Mouse (Mus musculus): ENCODE measurements around the gene Hspe1. TPM values are rescaled to one million over a fixed set of nuclear protein-coding genes. Genes with fewer than 3 reads are reported as not detected.
A peak's percentile ranks its signal among the peaks of the same experiment; 100 is the strongest.
"Not testable (repeated sequence)": the region's sequence is repeated elsewhere in the genome, so short reads cannot be mapped to it uniquely, and the experiment has no call there.

Hspe1 gene
- polyA plus RNA-seq, 1 experiment, result 11.1 TPM

DNA sequence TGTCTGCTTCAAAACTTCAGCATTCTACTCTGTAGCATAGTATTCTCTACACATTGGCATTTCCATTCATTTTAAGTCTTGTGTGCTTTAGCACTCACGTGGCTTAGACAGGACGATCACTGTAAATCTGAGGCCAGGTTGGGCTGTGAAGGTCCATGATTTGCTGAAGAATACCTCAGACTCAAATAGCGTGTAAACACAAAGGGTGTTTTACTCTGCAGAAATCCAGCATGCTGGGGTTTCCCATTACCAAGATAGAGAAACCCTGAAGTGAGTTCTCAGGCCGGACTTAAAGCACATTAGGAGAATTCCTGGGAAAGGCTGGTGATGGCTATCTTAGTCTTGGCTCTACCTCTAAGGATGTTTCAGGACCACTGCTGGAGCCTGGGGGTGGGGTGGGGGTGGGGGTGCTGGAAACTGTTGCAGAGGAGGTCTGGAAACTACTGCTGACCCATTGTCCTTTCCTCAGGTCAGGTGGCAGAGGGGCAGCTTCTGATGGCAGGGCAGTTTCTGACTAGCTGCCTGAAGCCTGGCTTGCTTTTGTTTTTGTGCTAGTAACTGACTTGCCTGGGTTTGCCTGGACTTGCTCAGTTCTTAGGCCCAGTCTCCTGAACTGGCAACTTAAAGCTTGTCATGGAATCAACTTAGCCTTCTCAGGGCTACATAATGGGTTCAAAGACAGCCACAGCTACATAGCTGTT lies 21.3 kb downstream of the Hspe1 start:
- no peak overlapping the region for H3K27ac ChIP-seq (ENCODE audit: insufficient read depth, low read length)
- no peak overlapping the region for H3K4me3 ChIP-seq (ENCODE audit: extremely low read depth, insufficient read depth, insufficient read length)
- no peaks in the 10 kb centered on the region for H3K36me3 ChIP-seq (ENCODE audit: control insufficient read depth, insufficient read depth, low read length)
- no peaks in the 10 kb centered on the region for H3K27me3 ChIP-seq (ENCODE audit: control insufficient read depth, insufficient read depth, low read length)
- TF ChIP-seq POLR2A (IDR thresholded peaks at IDR 0.05; ENCODE audit: low read depth, low read length) (no peak), CTCF (IDR thresholded peaks at IDR 0.05; ENCODE audit: extremely low read depth, insufficient read depth, insufficient read length, insufficient replicate concordance) (no peak)
- H3K4me1 ChIP-seq (ENCODE audit: control insufficient read depth, insufficient read depth, insufficient read length), result no peaks in the 10 kb centered on the region
- no peak for DNase-seq (ENCODE audit: low read depth in 1 of 2, low spot score in 2 of 2)
- WGBS, result 93% methylated on average over 4 of the region's 4 CpGs

DNA sequence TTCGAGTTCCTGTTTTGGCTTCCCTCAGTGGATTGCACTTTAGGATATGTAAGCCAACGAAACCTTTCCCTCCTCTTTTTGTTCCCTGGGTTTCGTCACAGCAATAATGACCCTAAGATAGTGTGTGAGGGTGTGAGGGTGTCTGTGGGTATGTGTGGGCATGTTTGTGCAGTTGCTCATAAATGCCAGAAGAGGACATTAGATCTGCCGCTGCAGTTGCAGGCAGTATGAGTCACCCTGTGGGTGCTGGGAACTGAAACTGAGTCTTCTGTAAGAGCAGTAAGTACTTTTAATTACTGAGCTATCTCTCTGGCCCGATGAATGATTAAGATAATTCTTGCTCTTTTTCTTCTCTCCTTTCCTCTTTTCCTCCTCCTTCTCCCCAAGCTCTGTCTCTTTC lies 35.1 kb downstream of the Hspe1 start:
- no peak for DNase-seq (ENCODE audit: low read depth in 1 of 2, low spot score in 2 of 2)
- Histone ChIP-seq H3K27ac (ENCODE audit: insufficient read depth, low read length) (no peak overlapping the region), H3K4me1 (ENCODE audit: control insufficient read depth, insufficient read depth, insufficient read length) (no peaks in the 10 kb centered on the region), H3K4me3 (ENCODE audit: extremely low read depth, insufficient read depth, insufficient read length) (no peak overlapping the region), H3K36me3 (ENCODE audit: control insufficient read depth, insufficient read depth, low read length) (no peaks in the 10 kb centered on the region; the same call in 1 of the 2 replicates), H3K27me3 (ENCODE audit: control insufficient read depth, insufficient read depth, low read length) (no peaks in the 10 kb centered on the region)
- WGBS, result 89% methylated on average over 5 of the region's 5 CpGs
- TF ChIP-seq POLR2A (IDR thresholded peaks at IDR 0.05; ENCODE audit: low read depth, low read length) (no peak), CTCF (IDR thresholded peaks at IDR 0.05; ENCODE audit: extremely low read depth, insufficient read depth, insufficient read length, insufficient replicate concordance) (no peak)

DNA sequence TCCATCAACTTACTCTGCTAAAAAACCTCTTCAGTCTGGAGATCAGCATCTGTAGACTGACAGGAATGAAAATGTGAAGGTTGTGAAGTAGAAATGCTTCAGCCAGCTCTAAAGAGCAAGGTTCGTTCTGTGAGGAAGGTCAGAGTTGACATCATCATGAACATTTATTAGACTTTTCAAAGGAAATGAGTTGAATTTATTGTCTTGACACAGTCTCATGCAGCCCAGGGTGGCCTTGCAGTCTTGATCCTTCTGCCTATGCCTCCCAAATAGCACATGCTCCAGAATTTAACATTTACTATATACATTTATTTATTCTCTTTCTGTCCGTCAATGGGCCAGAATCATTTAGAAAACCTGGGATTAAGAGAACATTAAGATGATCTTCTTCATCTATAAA lies 35.6 kb downstream of the Hspe1 start:
- H3K27me3 ChIP-seq (ENCODE audit: control insufficient read depth, insufficient read depth, low read length), result no peaks in the 10 kb centered on the region
- DNase-seq (ENCODE audit: low read depth in 1 of 2, low spot score in 2 of 2), result no peak
- H3K4me1 ChIP-seq (ENCODE audit: control insufficient read depth, insufficient read depth, insufficient read length), result no peaks in the 10 kb centered on the region
- H3K27ac ChIP-seq (ENCODE audit: insufficient read depth, low read length), result no peak overlapping the region
- TF ChIP-seq CTCF (IDR thresholded peaks at IDR 0.05; ENCODE audit: extremely low read depth, insufficient read depth, insufficient read length, insufficient replicate concordance), result no peak
- TF ChIP-seq POLR2A (IDR thresholded peaks at IDR 0.05; ENCODE audit: low read depth, low read length), result no peak
- H3K4me3 ChIP-seq (ENCODE audit: extremely low read depth, insufficient read depth, insufficient read length), result no peak overlapping the region
- H3K36me3 ChIP-seq (ENCODE audit: control insufficient read depth, insufficient read depth, low read length), result no peaks in the 10 kb centered on the region; the same call in 1 of the 2 replicates
- WGBS, result 90% methylated on average over 2 of the region's 2 CpGs

DNA sequence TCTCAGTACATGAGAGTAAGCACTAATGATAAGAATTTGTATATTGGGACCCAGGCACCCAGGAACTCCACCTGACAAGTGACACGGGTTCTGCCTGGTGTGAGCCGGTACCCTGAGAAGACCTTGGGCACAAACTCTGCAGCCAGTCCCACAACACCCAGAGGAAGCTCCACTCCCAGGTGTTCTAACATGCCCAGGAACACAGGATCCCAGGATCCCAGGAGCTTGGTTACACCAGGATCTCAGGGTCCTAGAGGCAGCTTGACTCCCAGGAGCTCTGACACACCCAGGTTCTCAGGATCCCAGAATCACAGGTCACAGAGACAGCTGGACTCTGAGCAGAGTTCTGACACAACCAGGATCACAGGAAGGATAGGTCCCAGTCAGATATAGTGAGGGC lies 36.2 kb downstream of the Hspe1 start:
- 94% methylated on average over 2 of the region's 2 CpGs for WGBS
- H3K36me3 ChIP-seq (ENCODE audit: control insufficient read depth, insufficient read depth, low read length); DNase-seq (ENCODE audit: low read depth in 1 of 2, low spot score in 2 of 2); H3K27ac ChIP-seq (ENCODE audit: insufficient read depth, low read length); H3K4me3 ChIP-seq (ENCODE audit: extremely low read depth, insufficient read depth, insufficient read length); H3K27me3 ChIP-seq (ENCODE audit: control insufficient read depth, insufficient read depth, low read length); H3K4me1 ChIP-seq (ENCODE audit: control insufficient read depth, insufficient read depth, insufficient read length): not testable (repeated sequence)

DNA sequence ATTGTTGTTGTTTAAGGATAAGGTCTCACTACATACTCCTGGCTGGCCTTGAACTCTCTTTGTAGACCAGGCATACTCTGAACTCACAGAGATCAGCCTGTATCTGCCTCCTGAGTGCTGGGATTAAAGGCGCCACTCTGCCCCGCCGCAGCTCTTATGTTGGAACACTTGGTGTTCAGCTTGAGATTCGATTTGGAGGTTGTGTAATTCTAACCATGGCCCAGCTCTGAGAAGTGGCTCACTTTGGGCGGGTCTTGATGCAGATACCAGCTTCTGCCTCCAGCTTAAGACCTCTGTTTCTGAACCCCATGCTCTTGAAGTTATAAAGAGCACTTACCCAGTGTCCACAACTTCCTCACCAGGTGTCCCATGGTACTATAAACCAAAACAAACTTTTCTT lies 41.8 kb downstream of the Hspe1 start:
- Histone ChIP-seq H3K4me1 (ENCODE audit: control insufficient read depth, insufficient read depth, insufficient read length) (peaks cover 6% of the 10 kb centered on the region), H3K27ac (ENCODE audit: insufficient read depth, low read length) (no peak overlapping the region), H3K4me3 (ENCODE audit: extremely low read depth, insufficient read depth, insufficient read length) (no peak overlapping the region), H3K27me3 (ENCODE audit: control insufficient read depth, insufficient read depth, low read length) (no peaks in the 10 kb centered on the region), H3K36me3 (ENCODE audit: control insufficient read depth, insufficient read depth, low read length) (no peaks in the 10 kb centered on the region)
- TF ChIP-seq POLR2A (IDR thresholded peaks at IDR 0.05; ENCODE audit: low read depth, low read length), result no peak
- no peak for TF ChIP-seq CTCF (IDR thresholded peaks at IDR 0.05; ENCODE audit: extremely low read depth, insufficient read depth, insufficient read length, insufficient replicate concordance)
- 76% methylated on average over 5 of the region's 5 CpGs for WGBS
- DNase-seq (ENCODE audit: low read depth in 1 of 2, low spot score in 2 of 2), result no peak

DNA sequence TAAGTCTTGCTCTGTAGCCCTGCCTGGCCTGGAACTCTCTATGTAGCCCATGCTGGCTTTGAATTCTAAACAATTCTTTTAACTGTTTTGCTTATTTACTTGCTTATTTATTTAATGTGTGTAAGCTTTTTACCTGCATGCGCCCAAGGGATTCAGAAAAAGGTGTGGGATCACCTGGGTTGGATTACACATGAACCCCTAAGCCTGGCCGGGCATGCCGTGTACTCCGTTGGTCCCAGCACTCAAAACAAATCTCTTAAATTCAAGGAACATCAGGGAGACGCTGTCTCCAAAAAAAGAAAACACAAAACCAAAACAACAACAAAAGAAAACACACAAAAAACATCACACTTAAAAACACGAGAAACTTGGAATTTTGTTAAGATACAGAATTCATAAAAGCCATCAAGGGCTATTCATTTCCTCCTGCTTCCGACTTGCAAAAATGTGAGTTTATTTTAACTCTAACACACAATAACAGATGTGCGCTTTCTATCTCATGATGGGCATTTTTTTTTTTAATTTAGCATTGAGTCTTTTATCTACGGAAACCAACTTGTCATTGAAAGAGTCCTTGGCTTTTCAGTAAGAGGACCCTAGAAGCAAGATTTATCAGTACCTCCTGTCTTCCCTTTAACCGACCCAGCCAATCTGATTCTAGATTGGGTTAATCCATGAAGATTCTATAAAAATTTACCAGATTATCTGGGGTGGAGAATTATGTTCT lies 42.4 kb downstream of the Hspe1 start:
- TF ChIP-seq POLR2A (IDR thresholded peaks at IDR 0.05; ENCODE audit: low read depth, low read length) (no peak), CTCF (IDR thresholded peaks at IDR 0.05; ENCODE audit: extremely low read depth, insufficient read depth, insufficient read length, insufficient replicate concordance) (no peak)
- Histone ChIP-seq H3K27ac (ENCODE audit: insufficient read depth, low read length) (peak overlapping the region; percentile 70), H3K27me3 (ENCODE audit: control insufficient read depth, insufficient read depth, low read length) (no peaks in the 10 kb centered on the region), H3K36me3 (ENCODE audit: control insufficient read depth, insufficient read depth, low read length) (no peaks in the 10 kb centered on the region; the same call in 1 of the 2 replicates), H3K4me1 (ENCODE audit: control insufficient read depth, insufficient read depth, insufficient read length) (peaks cover 6% of the 10 kb centered on the region), H3K4me3 (ENCODE audit: extremely low read depth, insufficient read depth, insufficient read length) (peak overlapping the region; percentile 52)
- 55% methylated on average over 10 of the region's 10 CpGs for WGBS
- no peak for DNase-seq (ENCODE audit: low read depth in 1 of 2, low spot score in 2 of 2)

DNA sequence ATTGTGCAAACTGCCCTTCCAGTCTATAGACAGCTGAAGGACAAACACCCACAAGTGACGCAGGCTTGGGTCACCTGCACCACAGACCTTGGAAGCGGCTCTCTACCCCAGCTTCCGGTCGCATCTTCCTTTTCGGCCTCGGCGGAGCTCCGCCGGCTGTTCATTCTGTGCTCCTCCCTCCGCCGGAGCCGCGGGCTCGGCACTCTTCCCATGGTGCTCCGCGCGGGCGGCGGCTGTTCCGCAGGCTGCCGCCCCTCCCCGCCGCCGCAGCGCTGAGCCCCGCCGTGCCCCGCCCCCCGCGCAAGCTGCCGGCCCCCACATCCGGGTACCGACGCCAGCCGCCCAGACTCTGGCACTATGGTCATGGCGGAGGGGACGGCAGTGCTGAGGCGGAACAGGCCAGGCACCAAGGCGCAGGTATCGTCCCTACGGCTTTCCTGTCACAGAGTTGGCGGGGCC lies 43.0 kb downstream of the Hspe1 start, which contains the start of gene Mob4:
Gene Mob4 (plus strand): TSS at position 289 of the 459 bp plus-strand sequence.
- peak within 1 kb of the TSS; percentile 96 for H3K27ac ChIP-seq (ENCODE audit: insufficient read depth, low read length)
- DNase-seq (ENCODE audit: low read depth in 1 of 2, low spot score in 2 of 2), result peak; percentile 84 to 87
- no peaks in the 10 kb centered on the region for H3K27me3 ChIP-seq (ENCODE audit: control insufficient read depth, insufficient read depth, low read length)
- 1% methylated on average over 42 of the region's 42 CpGs for WGBS
- peak within 1 kb of the TSS; percentile 92 for H3K4me3 ChIP-seq (ENCODE audit: extremely low read depth, insufficient read depth, insufficient read length)
- H3K4me1 ChIP-seq (ENCODE audit: control insufficient read depth, insufficient read depth, insufficient read length), result peaks cover 6% of the 10 kb centered on the region
- no peaks in the 10 kb centered on the region; the same call in 1 of the 2 replicates for H3K36me3 ChIP-seq (ENCODE audit: control insufficient read depth, insufficient read depth, low read length)
- TF ChIP-seq POLR2A (IDR thresholded peaks at IDR 0.05; ENCODE audit: low read depth, low read length) (peak; percentile 68), CTCF (IDR thresholded peaks at IDR 0.05; ENCODE audit: extremely low read depth, insufficient read depth, insufficient read length, insufficient replicate concordance) (no peak)
